Mouse (Mus musculus) small intestine, adult 2 months (tissue): ENCODE data around the gene Gm28036.

Experiments
- CTCF ChIP-seq: fragments of 200-500 bp; IDR thresholded peaks from 2 replicates; pipeline ENCODE4 v1.5.1; 2012; ENCODE audit warnings: low read depth, mild to moderate bottlenecking, control low read depth, inconsistent platforms, low read length, moderate library complexity, mixed read lengths; ENCODE audit not compliant: insufficient replicate concordance, insufficient read length; ENCODE audit errors: extremely low read depth
- POLR2A ChIP-seq: fragments of 200-500 bp; IDR thresholded peaks from 2 replicates; pipeline ENCODE4 v1.6.1; 2012; ENCODE audit warnings: low read depth, mild to moderate bottlenecking, control low read depth, inconsistent platforms, low read length, moderate library complexity

- no peak for TF ChIP-seq CTCF
- TF ChIP-seq POLR2A = no peak; the same call in 1 of the 2 replicates
Measured at GRCm38 (mm10) chr2:156143953-156144724, 17.2 kb upstream of the Gm28036 start, which contains the start of the genes Romo1 and Nfs1.
